Comparison of ENCODE assay signal across 21 mouse cellular contexts in the genomic region with DNA sequence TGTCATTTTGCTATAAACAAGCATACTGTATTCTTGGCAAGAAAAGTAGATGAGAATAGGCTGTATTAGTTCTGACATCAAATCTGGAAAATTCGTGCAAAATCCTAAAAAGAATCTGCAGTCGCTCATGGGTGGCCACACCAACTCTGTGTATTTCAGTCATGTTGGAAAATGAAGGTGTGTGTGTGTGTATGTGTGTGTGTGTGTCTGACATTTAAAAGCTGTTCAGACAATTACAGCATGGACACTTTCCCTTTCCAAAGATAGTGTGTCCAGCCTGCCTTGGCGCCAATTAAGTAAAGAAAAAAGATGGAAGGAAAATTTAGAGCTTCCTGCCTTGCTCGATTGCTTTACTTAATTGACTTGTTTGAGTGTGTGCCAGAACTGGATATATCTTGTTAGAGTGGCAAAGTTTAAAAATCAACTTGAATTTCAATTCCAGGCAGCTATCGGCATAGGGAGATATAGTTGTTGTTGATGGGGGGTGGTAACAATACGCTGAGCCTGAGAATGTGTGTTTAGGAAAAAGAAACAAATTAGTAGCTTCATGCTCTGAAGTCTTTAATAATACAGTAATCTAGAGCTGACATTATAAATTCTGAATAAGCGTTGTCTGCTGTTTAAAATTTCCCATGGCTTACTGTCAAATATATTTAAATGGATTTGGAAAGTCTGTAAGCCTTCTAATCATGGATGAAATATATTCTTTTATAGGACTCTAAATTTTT.
DNase-seq lines count a peak whose midpoint lies in the region; ATAC-seq and TF ChIP-seq lines count a peak whose summit lies in the region.
"Had no signal": no experiment of that assay in that cellular context is flagged by ENCODE, and none has a peak within 500 bp of the region (broad histone marks: within the 10 kb centered on the region; RNA-seq: fewer than 3 reads in every experiment).

No protein-coding gene starts in this region.

- 0 out of 2 replicates have a peak, but pooled peaks have one; percentile 6 for ATAC-seq in intestine, embryonic 15.5 days
- ATAC-seq in intestine, postnatal 0 days = no peak
- no peak for ATAC-seq in liver, postnatal 0 days
- no peak; the same call in 1 of the 2 replicates for ATAC-seq in forebrain, postnatal 0 days
- no peak for ATAC-seq in hindbrain, postnatal 0 days

- no peak overlapping the region for H3K27ac ChIP-seq in intestine, embryonic 15.5 days
- H3K27ac ChIP-seq in intestine, postnatal 0 days (ENCODE audit: low read depth, low read length) = no peak overlapping the region
- no peak overlapping the region for H3K27ac ChIP-seq in liver, adult 2 months (replicated peaks; ENCODE audit: insufficient read depth, low read depth, low read length)
- no peak overlapping the region for H3K27ac ChIP-seq in liver, postnatal 0 days (ENCODE audit: low read depth)
- H3K27ac ChIP-seq in forebrain, postnatal 0 days (ENCODE audit: low read depth, low read length) = no peak overlapping the region
- H3K27ac ChIP-seq in hindbrain, postnatal 0 days = no peak overlapping the region
- H3K27ac ChIP-seq: embryonic facial prominence, embryonic 12.5 days; heart, embryonic 15.5 days; hindbrain, embryonic 10.5 days; liver, embryonic 15.5 days had no signal

- no peaks in the 10 kb centered on the region for H3K27me3 ChIP-seq in intestine, embryonic 15.5 days (replicated peaks)
- H3K27me3 ChIP-seq in intestine, postnatal 0 days (replicated peaks; ENCODE audit: control insufficient read depth, insufficient read depth, low read length) = no peaks in the 10 kb centered on the region
- H3K27me3 ChIP-seq in liver, adult 2 months (ENCODE audit: control insufficient read depth, insufficient read depth, low read length) = no peaks in the 10 kb centered on the region
- H3K27me3 ChIP-seq in liver, postnatal 0 days (ENCODE audit: insufficient read depth, low read length) = no peaks in the 10 kb centered on the region
- H3K27me3 ChIP-seq in forebrain, postnatal 0 days (ENCODE audit: insufficient read depth, low read length) = no peaks in the 10 kb centered on the region
- no peaks in the 10 kb centered on the region for H3K27me3 ChIP-seq in hindbrain, postnatal 0 days (ENCODE audit: insufficient read depth, low read length)
- H3K27me3 ChIP-seq: embryonic facial prominence, embryonic 12.5 days; heart, embryonic 15.5 days; liver, embryonic 15.5 days; megakaryocyte, embryonic 14.5 days had no signal

- no peak for TF ChIP-seq EP300 in liver, postnatal 0 days (IDR thresholded peaks at IDR 0.05; ENCODE audit: low read depth)

- 54% methylated on average over 7 of the region's 7 CpGs for WGBS in intestine, embryonic 15.5 days
- 66% methylated on average over 7 of the region's 7 CpGs for WGBS in intestine, postnatal 0 days
- WGBS in liver, adult 2 months = 76% methylated on average over 7 of the region's 7 CpGs
- WGBS in liver, postnatal 0 days (ENCODE audit: insufficient replicate concordance) = 67% methylated on average over 7 of the region's 7 CpGs
- WGBS in forebrain, postnatal 0 days = 39% methylated on average over 7 of the region's 7 CpGs
- WGBS in hindbrain, postnatal 0 days = 66% methylated on average over 7 of the region's 7 CpGs

- no peak overlapping the region for H3K9ac ChIP-seq in intestine, embryonic 15.5 days
- no peak overlapping the region for H3K9ac ChIP-seq in intestine, postnatal 0 days (ENCODE audit: low read depth, low read length)
- H3K9ac ChIP-seq in liver, adult 2 months (ENCODE audit: low read depth, low read length) = no peak overlapping the region
- H3K9ac ChIP-seq in liver, postnatal 0 days (replicated peaks) = no peak overlapping the region
- no peak overlapping the region for H3K9ac ChIP-seq in forebrain, postnatal 0 days
- H3K9ac ChIP-seq in hindbrain, postnatal 0 days (replicated peaks; ENCODE audit: low read length) = no peak overlapping the region
- H3K9ac ChIP-seq: embryonic facial prominence, embryonic 12.5 days; heart, embryonic 15.5 days; liver, embryonic 15.5 days had no signal

- H3K36me3 ChIP-seq in intestine, embryonic 15.5 days = no peaks in the 10 kb centered on the region
- H3K36me3 ChIP-seq in intestine, postnatal 0 days (ENCODE audit: control insufficient read depth, insufficient read depth) = no peaks in the 10 kb centered on the region
- H3K36me3 ChIP-seq in liver, adult 2 months (ENCODE audit: control insufficient read depth, insufficient read depth, low read length) = no peaks in the 10 kb centered on the region
- H3K36me3 ChIP-seq in liver, postnatal 0 days (replicated peaks; ENCODE audit: insufficient read depth, low read length) = no peaks in the 10 kb centered on the region
- no peaks in the 10 kb centered on the region for H3K36me3 ChIP-seq in forebrain, postnatal 0 days (ENCODE audit: insufficient read depth)
- no peaks in the 10 kb centered on the region for H3K36me3 ChIP-seq in hindbrain, postnatal 0 days (ENCODE audit: insufficient read depth, low read length)
- H3K36me3 ChIP-seq: embryonic facial prominence, embryonic 12.5 days; heart, embryonic 15.5 days; hindbrain, embryonic 10.5 days; liver, embryonic 15.5 days had no signal

- peak; percentile 25 for DNase-seq in liver, adult 2 months (ENCODE audit: extremely low read depth, low read depth, low spot score)
- no peak for DNase-seq in liver, postnatal 0 days
- DNase-seq in brain, embryonic 14.5 days (ENCODE audit: low read depth) = peak; percentile 56
- DNase-seq in forebrain, postnatal 0 days = peak; percentile 26
- no peak for DNase-seq in embryo, embryonic 11 days
- DNase-seq in hindbrain, postnatal 0 days (ENCODE audit: low spot score) = no peak
- DNase-seq: adrenal gland, adult 2 months; cerebellum, adult 8-10 months; gastrocnemius, postnatal 14 days; heart, adult 18-20 months; layer of hippocampus, postnatal 36 days; midbrain, embryonic 14.5 days; thymus, adult 18-20 months had no signal

- no peaks in the 10 kb centered on the region for H3K79me2 ChIP-seq in liver, adult 2 months (ENCODE audit: control insufficient read depth, insufficient read depth, low read length)

- H3K4me3 ChIP-seq in intestine, embryonic 15.5 days (replicated peaks) = no peak overlapping the region
- no peak overlapping the region for H3K4me3 ChIP-seq in intestine, postnatal 0 days (ENCODE audit: low read depth, low read length)
- H3K4me3 ChIP-seq in liver, adult 2 months (ENCODE audit: insufficient read depth, low read depth, low read length) = no peak overlapping the region
- no peak overlapping the region for H3K4me3 ChIP-seq in liver, postnatal 0 days (ENCODE audit: low read depth, low read length)
- no peak overlapping the region for H3K4me3 ChIP-seq in forebrain, postnatal 0 days (ENCODE audit: low read depth, low read length)
- H3K4me3 ChIP-seq in hindbrain, postnatal 0 days (ENCODE audit: low read length) = no peak overlapping the region
- H3K4me3 ChIP-seq: embryonic facial prominence, embryonic 12.5 days; heart, embryonic 15.5 days; hindbrain, embryonic 10.5 days; liver, embryonic 15.5 days; megakaryocyte, embryonic 14.5 days; myocyte had no signal

- no peak overlapping the region for H3K4me2 ChIP-seq in intestine, embryonic 15.5 days (replicated peaks)
- H3K4me2 ChIP-seq in intestine, postnatal 0 days (replicated peaks; ENCODE audit: low read depth) = no peak overlapping the region
- no peak overlapping the region for H3K4me2 ChIP-seq in liver, postnatal 0 days (ENCODE audit: low read depth, low read length)
- H3K4me2 ChIP-seq in forebrain, postnatal 0 days (ENCODE audit: low read depth) = no peak overlapping the region
- H3K4me2 ChIP-seq in hindbrain, postnatal 0 days (ENCODE audit: low read depth, low read length) = no peak overlapping the region
- H3K4me2 ChIP-seq: embryonic facial prominence, embryonic 12.5 days; heart, embryonic 15.5 days; liver, embryonic 15.5 days had no signal

- no peaks in the 10 kb centered on the region for H3K4me1 ChIP-seq in intestine, embryonic 15.5 days (replicated peaks)
- no peaks in the 10 kb centered on the region for H3K4me1 ChIP-seq in intestine, postnatal 0 days (replicated peaks; ENCODE audit: control insufficient read depth, insufficient read depth, low read length)
- no peaks in the 10 kb centered on the region for H3K4me1 ChIP-seq in liver, adult 2 months (ENCODE audit: control insufficient read depth, insufficient read depth, low read length)
- H3K4me1 ChIP-seq in liver, postnatal 0 days (ENCODE audit: insufficient read depth) = no peaks in the 10 kb centered on the region
- peaks cover 9% of the 10 kb centered on the region for H3K4me1 ChIP-seq in forebrain, postnatal 0 days (ENCODE audit: insufficient read depth)
- H3K4me1 ChIP-seq in hindbrain, postnatal 0 days (ENCODE audit: insufficient read depth, low read length) = peaks cover 6% of the 10 kb centered on the region; the same call in 1 of the 2 replicates
- H3K4me1 ChIP-seq: heart, embryonic 15.5 days; liver, embryonic 15.5 days; megakaryocyte, embryonic 14.5 days had no signal

- no peaks in the 10 kb centered on the region for H3K9me3 ChIP-seq in intestine, embryonic 15.5 days
- H3K9me3 ChIP-seq in intestine, postnatal 0 days (ENCODE audit: control insufficient read depth) = no peaks in the 10 kb centered on the region
- no peaks in the 10 kb centered on the region for H3K9me3 ChIP-seq in liver, postnatal 0 days (ENCODE audit: low read length)
- no peaks in the 10 kb centered on the region for H3K9me3 ChIP-seq in forebrain, postnatal 0 days (ENCODE audit: low read length)
- no peaks in the 10 kb centered on the region for H3K9me3 ChIP-seq in hindbrain, postnatal 0 days (ENCODE audit: low read length)
- H3K9me3 ChIP-seq: embryonic facial prominence, embryonic 12.5 days; heart, embryonic 15.5 days; hindbrain, embryonic 10.5 days; liver, embryonic 15.5 days; megakaryocyte, embryonic 14.5 days had no signal

- TF ChIP-seq POLR2A in liver, adult 2 months (IDR thresholded peaks at IDR 0.05; ENCODE audit: extremely low read depth, insufficient read depth, low read length) = no peak
- no peak for TF ChIP-seq POLR2A in brain, embryonic 14.5 days (IDR thresholded peaks at IDR 0.05; ENCODE audit: borderline replicate concordance, extremely low read depth, insufficient read depth, insufficient read length, poor library complexity, severe bottlenecking)

- TF ChIP-seq CTCF in intestine, postnatal 0 days (IDR thresholded peaks at IDR 0.05; ENCODE audit: low read depth) = no peak
- TF ChIP-seq CTCF in liver, adult 2 months (IDR thresholded peaks at IDR 0.05; ENCODE audit: low read depth, low read length) = no peak
- TF ChIP-seq CTCF in liver, postnatal 0 days (IDR thresholded peaks at IDR 0.05; ENCODE audit: low read depth) = no peak
- no peak for TF ChIP-seq CTCF in brain, embryonic 14.5 days (IDR thresholded peaks at IDR 0.05; ENCODE audit: borderline replicate concordance, extremely low read depth, insufficient read depth, insufficient read length)
- TF ChIP-seq CTCF in forebrain, postnatal 0 days (IDR thresholded peaks at IDR 0.05; ENCODE audit: low read depth) = no peak
- no peak for TF ChIP-seq CTCF in hindbrain, postnatal 0 days (IDR thresholded peaks at IDR 0.05; ENCODE audit: low read depth)

Comparison
In these comparisons a context has a peak if more than half of its experiments do, and no peak if none do; other contexts are left out.
1. DNase-seq: peak in liver, adult 2 months (single experiment), brain, embryonic 14.5 days (single experiment) and forebrain, postnatal 0 days (single experiment); none in liver, postnatal 0 days (single experiment), embryo, embryonic 11 days (single experiment) and hindbrain, postnatal 0 days (single experiment).